Mouse (Mus musculus) stomach, embryonic 14.5 days (tissue): ENCODE measurements around the gene Cela2a. TPM values are rescaled to one million over a fixed set of nuclear protein-coding genes. Genes with fewer than 3 reads are reported as not detected.
A peak's percentile ranks its signal among the peaks of the same experiment; 100 is the strongest.

Experiments
- ATAC-seq: fragments of 200-750 bp; cut with Nextera tagmentation; 2 replicates; pipeline ENCODE4 v1.8.0; 2017; ENCODE audit warnings: low read depth, moderate TSS enrichment; ENCODE audit not compliant: insufficient number of reproducible peaks, insufficient read depth, low FRiP score
- H3K27ac ChIP-seq: fragments of 300-500 bp; sonication (generic); 2 replicates; pipeline ENCODE4 v1.5.1; 2014; ENCODE audit warnings: mild to moderate bottlenecking, low read length, moderate library complexity, mixed read lengths
- H3K27me3 ChIP-seq: fragments of 300-500 bp; sonication (generic); 2 replicates; pipeline ENCODE4 v1.6.1; 2014; ENCODE audit warnings: low read length, control low read depth, mixed read lengths; ENCODE audit not compliant: control insufficient read depth, insufficient read depth
- H3K36me3 ChIP-seq: fragments of 300-500 bp; sonication (generic); 2 replicates; pipeline ENCODE4 v1.6.1; 2014; ENCODE audit warnings: mild to moderate bottlenecking, control low read depth, low read length, moderate library complexity, mixed read lengths; ENCODE audit not compliant: control insufficient read depth, insufficient read depth
- H3K4me1 ChIP-seq: fragments of 300-500 bp; sonication (generic); 2 replicates; pipeline ENCODE4 v1.6.1; 2014; ENCODE audit warnings: low read length, control low read depth, mixed read lengths; ENCODE audit not compliant: control insufficient read depth, insufficient read depth
- H3K4me2 ChIP-seq: fragments of 300-500 bp; sonication (generic); replicated peaks from 2 replicates; pipeline ENCODE4 v1.6.1; 2014; ENCODE audit warnings: low read depth, low read length, control low read depth
- H3K4me3 ChIP-seq: fragments of 300-500 bp; sonication (generic); 2 replicates; pipeline ENCODE4 v1.5.1; 2014; ENCODE audit warnings: low read depth, low read length, control low read depth
- H3K9ac ChIP-seq: fragments of 300-500 bp; sonication (generic); replicated peaks from 2 replicates; pipeline ENCODE4 v1.6.1; 2014; ENCODE audit warnings: low read depth, mild to moderate bottlenecking, control low read depth, low read length, moderate library complexity, mixed read lengths
- H3K9me3 ChIP-seq: fragments of 300-500 bp; sonication (generic); 2 replicates; pipeline ENCODE4 v1.6.1; 2016; ENCODE audit warnings: low read depth, low read length, control low read depth; ENCODE audit not compliant: control insufficient read depth
- WGBS: fragments of 180-500 bp; shearing (Covaris S2); extraction: QIAGEN DNeasy Blood & Tissue Kit; methylation state at CpG from one replicate; pipeline ENCODE4 v1.1.7; 2014; 5-methylcytosine and 5-hydroxymethylcytosine counted together
- polyA plus RNA-seq: library from polyadenylated mRNA; unstranded; fragments of >200 nt; fragmentation: Nextera tagmentation; extraction: Ambion mirVana; gene quantifications from 2 replicates; pipeline ENCODE4 v1.2.1, GENCODE M21; 2014

Gene Cela2a
- polyA plus RNA-seq, 1 experiment from 2014 or later = not detected

DNA sequence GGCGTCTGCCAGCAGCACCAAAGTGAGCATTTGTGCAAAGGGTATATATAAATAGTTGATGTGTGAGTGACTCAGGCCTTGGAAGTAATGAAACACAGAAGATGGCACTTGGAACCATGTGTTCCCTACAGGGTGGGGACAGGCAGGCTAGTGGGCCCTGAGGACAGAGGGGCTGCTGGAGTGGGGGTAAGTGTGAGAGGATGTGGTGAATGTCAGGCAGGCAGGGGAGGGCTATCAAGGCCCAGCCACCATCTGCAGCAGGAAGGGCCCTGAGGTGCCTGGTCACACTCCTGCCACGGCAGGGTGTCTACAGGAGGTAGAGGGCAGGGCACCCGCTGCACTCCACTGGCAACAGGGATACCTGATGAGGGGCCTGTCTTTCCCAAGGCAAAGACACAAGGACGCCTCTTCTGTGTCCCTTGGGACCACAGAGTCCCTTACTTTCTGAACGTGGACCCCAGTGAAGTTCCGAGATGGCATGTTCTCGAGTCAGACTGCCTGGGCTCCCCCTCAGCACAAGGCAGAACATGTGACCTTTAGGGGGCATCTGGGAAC, 37.8 kb upstream of the Cela2a start:
- H3K4me1 ChIP-seq = peaks cover 23% of the 10 kb centered on the region
- ATAC-seq = no peak
- H3K4me3 ChIP-seq = no peak overlapping the region
- no peaks in the 10 kb centered on the region for H3K9me3 ChIP-seq
- 85% methylated on average over 7 of the region's 7 CpGs for WGBS
- no peak overlapping the region for H3K27ac ChIP-seq
- H3K27me3 ChIP-seq = no peaks in the 10 kb centered on the region
- H3K4me2 ChIP-seq = no peak overlapping the region
- no peak overlapping the region for H3K9ac ChIP-seq
- H3K36me3 ChIP-seq = peaks cover 25% of the 10 kb centered on the region

DNA sequence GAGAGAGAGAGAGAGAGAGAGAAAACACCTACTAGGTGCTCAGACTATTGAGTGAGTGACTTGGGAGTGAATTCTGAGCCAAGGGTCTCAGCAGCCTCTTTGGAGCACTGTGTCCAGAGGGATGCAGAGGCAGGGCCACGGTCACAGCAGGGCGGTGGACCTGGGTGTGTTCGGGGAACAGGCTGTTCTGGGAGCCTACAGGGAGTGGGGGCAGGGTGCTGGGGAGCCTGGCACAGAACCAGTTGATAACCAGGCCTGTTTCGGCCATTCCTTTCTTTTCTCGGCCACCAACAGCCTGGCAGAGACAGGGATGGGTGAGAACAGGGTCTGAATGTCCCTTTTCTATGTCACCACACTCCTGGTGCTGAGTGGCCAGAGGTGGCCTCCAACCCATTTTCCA, 36.9 kb upstream of the Cela2a start:
- no peak for ATAC-seq
- Histone ChIP-seq H3K4me1 (peaks cover 19% of the 10 kb centered on the region), H3K36me3 (peaks cover 25% of the 10 kb centered on the region), H3K4me2 (no peak overlapping the region), H3K27me3 (no peaks in the 10 kb centered on the region), H3K9ac (no peak overlapping the region), H3K4me3 (no peak overlapping the region), H3K9me3 (no peaks in the 10 kb centered on the region), H3K27ac (no peak overlapping the region)
- WGBS = 84% methylated on average over 5 of the region's 5 CpGs

DNA sequence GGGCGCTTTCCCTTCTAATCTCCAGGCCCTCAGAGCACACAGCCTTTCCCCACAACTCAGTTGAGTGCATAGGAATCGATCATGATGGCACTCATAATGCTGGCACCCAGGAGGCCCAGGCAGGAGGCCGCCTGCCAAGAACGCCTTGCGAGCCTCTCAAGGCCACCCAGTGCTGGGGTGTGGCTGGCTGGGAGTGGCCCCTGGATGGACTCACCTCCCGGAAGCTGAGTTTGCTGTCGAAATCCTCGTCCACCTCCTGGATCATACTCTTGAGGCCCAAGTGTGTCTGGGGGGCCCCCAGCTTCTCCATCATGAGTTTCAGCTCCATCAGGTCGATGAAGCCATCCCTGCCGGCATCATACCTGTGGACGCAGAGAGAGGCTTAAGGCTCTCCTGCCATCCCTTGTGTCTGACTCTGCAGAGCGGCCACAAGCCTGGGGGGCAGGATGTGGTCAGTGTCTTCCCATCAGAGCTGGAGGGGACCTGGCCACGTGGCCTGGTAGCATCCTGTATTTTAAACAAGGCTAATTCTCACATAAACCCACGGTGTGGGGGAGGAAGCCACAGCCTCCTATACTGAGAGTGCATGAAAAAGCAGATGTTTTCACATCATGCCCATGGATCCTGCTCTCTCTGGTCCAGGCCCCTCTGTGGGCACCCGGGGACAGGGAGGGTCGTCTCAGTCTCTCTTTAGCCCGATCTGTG, 35.8 kb upstream of the Cela2a start:
- Histone ChIP-seq H3K36me3 (peaks cover 25% of the 10 kb centered on the region), H3K4me1 (peaks cover 8% of the 10 kb centered on the region), H3K27me3 (no peaks in the 10 kb centered on the region), H3K9me3 (no peaks in the 10 kb centered on the region), H3K9ac (no peak overlapping the region), H3K4me2 (no peak overlapping the region), H3K27ac (no peak overlapping the region), H3K4me3 (no peak overlapping the region)
- no peak for ATAC-seq
- 86% methylated on average over 17 of the region's 17 CpGs for WGBS

DNA sequence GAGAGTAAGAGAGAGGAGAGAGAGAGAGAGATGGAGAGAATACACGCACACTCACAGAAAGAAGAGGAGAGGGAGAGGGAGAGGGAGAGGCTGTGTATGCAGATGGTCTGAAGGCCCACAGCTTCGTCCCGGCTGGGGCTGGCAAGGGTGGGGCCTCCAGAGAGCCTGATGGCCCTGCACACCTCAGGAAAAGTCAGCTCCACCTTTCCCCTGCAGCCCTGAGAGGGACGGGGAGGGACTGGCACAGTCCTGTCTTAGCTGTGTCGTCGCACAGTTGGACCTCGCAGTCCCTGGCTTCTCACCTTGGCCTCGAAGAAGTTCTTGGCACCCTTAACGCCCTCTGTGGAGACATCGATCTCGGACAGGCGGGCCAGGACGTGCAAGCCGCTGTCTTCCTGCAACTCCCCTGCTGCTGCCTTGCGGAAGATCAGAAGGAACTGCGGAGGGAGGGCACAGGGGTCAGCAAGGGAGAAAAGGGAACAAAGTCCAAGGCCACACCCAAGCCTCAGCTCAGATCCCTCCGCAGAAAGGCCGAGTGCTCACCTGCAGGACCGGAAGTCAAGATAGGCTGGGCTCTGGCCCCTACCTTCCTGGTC, 34.4 kb upstream of the Cela2a start:
- no peak overlapping the region for H3K9ac ChIP-seq
- no peak overlapping the region for H3K4me3 ChIP-seq
- H3K9me3 ChIP-seq = no peaks in the 10 kb centered on the region
- peak overlapping the region; percentile 44; the same call in 1 of the 2 replicates for H3K27ac ChIP-seq
- H3K36me3 ChIP-seq = peaks cover 25% of the 10 kb centered on the region
- ATAC-seq = no peak; the same call in 1 of the 2 replicates
- H3K4me1 ChIP-seq = 0 out of 2 replicates have a peak, but pooled peaks cover 2% of the 10 kb centered on the region
- 53% methylated on average over 19 of the region's 19 CpGs for WGBS
- H3K4me2 ChIP-seq = no peak overlapping the region
- no peaks in the 10 kb centered on the region for H3K27me3 ChIP-seq

DNA sequence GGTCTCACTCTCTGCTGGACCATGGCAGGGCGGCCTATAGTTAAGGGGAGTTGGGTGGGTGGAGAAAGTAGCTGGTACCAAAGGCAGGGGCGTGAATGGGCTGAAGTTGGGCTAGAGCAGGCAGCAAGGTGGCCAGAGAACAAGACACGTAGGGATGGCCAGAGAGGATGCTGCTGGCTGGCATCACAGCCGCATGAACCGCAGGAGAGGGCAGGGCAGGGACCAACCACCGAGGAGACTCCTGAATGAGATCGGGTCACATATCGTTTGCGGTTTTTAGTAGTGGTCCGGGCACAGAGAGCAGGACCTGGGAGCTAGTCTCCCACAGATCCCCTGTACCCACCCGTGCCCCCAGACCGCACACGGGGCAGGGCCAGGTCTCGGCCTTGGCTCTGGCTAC, 33.4 kb upstream of the Cela2a start:
- Histone ChIP-seq H3K27ac (no peak overlapping the region), H3K4me2 (no peak overlapping the region), H3K9ac (no peak overlapping the region), H3K27me3 (no peaks in the 10 kb centered on the region), H3K4me1 (0 out of 2 replicates have a peak, but pooled peaks cover 2% of the 10 kb centered on the region), H3K4me3 (no peak overlapping the region), H3K9me3 (no peaks in the 10 kb centered on the region), H3K36me3 (peaks cover 23% of the 10 kb centered on the region)
- 90% methylated on average over 14 of the region's 14 CpGs for WGBS
- no peak for ATAC-seq

DNA sequence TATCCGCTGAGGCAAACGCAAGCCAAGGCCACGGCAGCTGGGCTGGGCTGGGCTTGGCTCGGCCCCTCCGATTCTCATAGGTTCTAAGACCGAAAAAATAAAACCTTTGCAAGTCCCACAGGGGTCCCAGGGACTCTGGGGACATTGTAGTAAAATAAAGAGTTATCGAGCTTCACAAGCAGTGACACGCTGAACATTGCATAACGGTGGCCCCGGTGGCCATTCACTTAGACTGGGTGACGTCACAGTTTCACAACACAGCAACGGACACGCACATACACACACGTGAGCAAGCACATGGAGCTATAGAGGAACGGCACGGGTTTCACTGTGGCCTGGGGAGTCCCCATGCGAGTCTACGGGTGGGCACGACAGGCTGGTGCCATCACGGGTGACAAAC, 32.5 kb upstream of the Cela2a start:
- no peak overlapping the region for H3K4me3 ChIP-seq
- no peak overlapping the region for H3K27ac ChIP-seq

DNA sequence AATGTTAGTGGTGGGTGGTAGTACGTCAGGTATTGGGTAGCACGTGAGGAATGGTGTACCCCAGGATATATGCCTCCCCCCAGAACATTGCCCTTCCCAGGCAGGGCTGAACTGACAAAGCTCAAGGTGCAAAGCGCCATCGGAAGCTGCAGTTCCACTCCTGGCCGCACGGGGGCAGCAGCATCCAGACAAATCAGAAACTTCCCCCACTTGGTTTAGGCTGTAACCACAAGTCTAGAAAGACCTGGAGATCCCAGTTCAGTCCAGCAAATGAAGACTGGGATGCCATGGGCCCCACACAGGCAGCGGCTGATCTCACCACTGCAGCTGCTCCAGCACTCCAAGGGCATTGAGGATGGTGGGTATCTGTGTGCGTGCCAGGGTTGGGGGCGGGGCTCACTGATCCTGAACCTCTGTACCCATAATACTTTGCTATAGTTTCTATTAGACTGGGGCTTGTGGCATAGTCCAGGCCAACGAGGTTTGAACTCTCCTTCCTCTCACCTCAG, 31.5 kb upstream of the Cela2a start:
- peaks cover 22% of the 10 kb centered on the region for H3K36me3 ChIP-seq
- peak; percentile 66; the same call in 1 of the 2 replicates for ATAC-seq
- H3K4me1 ChIP-seq = 0 out of 2 replicates have a peak, but pooled peaks cover 2% of the 10 kb centered on the region
- H3K4me3 ChIP-seq = no peak overlapping the region
- no peak overlapping the region for H3K9ac ChIP-seq
- no peaks in the 10 kb centered on the region for H3K27me3 ChIP-seq
- no peak overlapping the region for H3K4me2 ChIP-seq
- H3K27ac ChIP-seq = peak overlapping the region; percentile 6; the same call in 1 of the 2 replicates
- 17% methylated on average over 10 of the region's 10 CpGs for WGBS
- no peaks in the 10 kb centered on the region; the same call in 1 of the 2 replicates for H3K9me3 ChIP-seq

More for the DNA sequence above, 32.5 kb upstream of the Cela2a start:
- Histone ChIP-seq H3K9me3 (no peaks in the 10 kb centered on the region), H3K4me1 (0 out of 2 replicates have a peak, but pooled peaks cover 2% of the 10 kb centered on the region), H3K9ac (no peak overlapping the region), H3K27me3 (no peaks in the 10 kb centered on the region), H3K4me2 (no peak overlapping the region), H3K36me3 (peaks cover 22% of the 10 kb centered on the region)
- 73% methylated on average over 20 of the region's 20 CpGs for WGBS
- no peak for ATAC-seq

DNA sequence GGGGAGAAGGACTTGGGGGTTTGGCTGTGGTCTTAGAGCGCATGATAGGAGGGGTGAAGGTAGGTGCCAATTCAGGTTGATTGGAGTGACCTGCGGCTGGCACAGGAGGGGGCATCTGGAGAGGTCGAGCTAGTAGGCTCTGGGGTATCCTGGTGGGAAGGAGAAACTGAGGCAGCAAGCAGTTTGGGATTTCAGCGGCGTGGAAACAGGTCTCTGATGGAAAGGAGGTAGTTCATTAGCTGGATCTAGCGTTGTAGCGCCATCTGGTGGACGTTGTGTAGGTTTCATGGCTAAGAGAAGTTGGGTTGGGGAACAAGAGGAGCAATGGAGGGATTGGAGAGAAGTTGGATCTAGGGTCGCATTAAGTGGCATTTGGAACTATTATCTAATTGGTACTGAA, 27.5 kb upstream of the Cela2a start:
- no peak overlapping the region for H3K27ac ChIP-seq
- no peaks in the 10 kb centered on the region for H3K36me3 ChIP-seq
- H3K9me3 ChIP-seq = no peaks in the 10 kb centered on the region; the same call in 1 of the 2 replicates
- H3K27me3 ChIP-seq = no peaks in the 10 kb centered on the region
- ATAC-seq = no peak
- H3K4me1 ChIP-seq = no peaks in the 10 kb centered on the region
- 78% methylated on average over 9 of the region's 9 CpGs for WGBS
- H3K4me2 ChIP-seq = no peak overlapping the region
- no peak overlapping the region for H3K9ac ChIP-seq
- H3K4me3 ChIP-seq = no peak overlapping the region
